Mouse (Mus musculus) megakaryocyte, embryonic 14.5 days (primary cell): Measurements from ENCODE around the gene Galnt14.

Experiments used
- FLI1 ChIP-seq: IDR thresholded peaks from 2 replicates; pipeline ENCODE4 v1.6.1; 2012; ENCODE audit warnings: low read length, inconsistent platforms, mixed read lengths
- GATA1 ChIP-seq: IDR thresholded peaks from 3 replicates; pipeline ENCODE4 v1.6.1; 2012; ENCODE audit warnings: mixed read lengths, low read length, inconsistent platforms, borderline replicate concordance

GRCm38 (mm10) chr17:73548783-73549566, 161.3 kb downstream of the Galnt14 start:
- TF ChIP-seq GATA1 = no peak
- no peak for TF ChIP-seq FLI1
